Mouse (Mus musculus): ENCODE data around the gene Parva.

Parva gene

GRCm38 (mm10) chr7:112512895-112513294 is 85.6 kb downstream of the Parva start:
- no peak for DNase-seq (ENCODE audit: low spot score)

DNA sequence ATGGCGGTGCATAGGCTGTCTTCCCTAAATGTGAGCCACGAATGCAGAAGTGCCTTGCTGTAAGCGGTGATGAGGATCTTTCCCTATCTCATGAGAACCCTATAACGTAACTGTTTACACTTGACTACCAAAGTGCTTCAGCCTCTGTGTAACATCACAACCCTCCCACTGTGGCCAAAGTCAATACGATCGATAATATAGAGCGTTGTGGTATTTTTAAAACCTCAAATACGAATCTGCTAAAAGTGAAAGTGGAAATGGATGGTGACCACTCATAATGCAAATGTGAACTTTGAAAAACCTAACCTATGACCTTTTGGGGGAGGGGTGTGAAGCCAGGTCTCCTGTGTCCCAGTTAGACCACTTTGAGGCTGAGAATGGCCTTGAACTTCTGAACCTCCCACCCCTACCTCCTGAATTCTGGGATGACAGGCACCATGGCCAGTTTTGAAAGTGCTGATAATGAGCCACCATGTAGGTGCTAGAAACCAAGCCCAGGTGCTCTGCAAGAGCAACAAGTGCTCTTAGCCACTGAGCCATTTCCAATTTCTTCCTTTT is 87.4 kb downstream of the Parva start:
- no peak for DNase-seq (ENCODE audit: low spot score)

DNA sequence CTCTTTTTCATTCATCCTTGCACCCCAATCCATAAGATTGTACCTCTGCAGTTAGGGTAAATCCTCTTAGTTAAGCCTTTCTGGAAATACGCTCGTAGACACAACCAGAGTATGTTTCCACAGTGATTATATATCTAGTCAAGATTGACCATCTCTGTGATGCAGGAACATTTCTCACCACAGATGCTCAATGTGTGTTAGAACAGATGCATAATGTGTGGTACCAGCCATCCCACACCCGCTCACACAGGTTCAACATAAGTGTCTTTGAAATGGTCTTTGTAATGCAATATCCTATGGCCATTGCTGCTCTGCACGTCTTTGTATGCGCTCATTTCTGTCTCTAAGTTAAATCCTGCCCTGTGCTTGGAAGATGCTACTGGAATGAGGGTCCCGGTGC is 98.2 kb downstream of the Parva start:
- DNase-seq (ENCODE audit: low spot score), result no peak

- no peak for DNase-seq (ENCODE audit: low spot score)
These were observed 98.9 kb downstream of the Parva start for GRCm38 (mm10) chr7:112526226-112526625.

GRCm38 (mm10) chr7:112527230-112527629 is 99.9 kb downstream of the Parva start:
- DNase-seq (ENCODE audit: low spot score), result no peak

DNA sequence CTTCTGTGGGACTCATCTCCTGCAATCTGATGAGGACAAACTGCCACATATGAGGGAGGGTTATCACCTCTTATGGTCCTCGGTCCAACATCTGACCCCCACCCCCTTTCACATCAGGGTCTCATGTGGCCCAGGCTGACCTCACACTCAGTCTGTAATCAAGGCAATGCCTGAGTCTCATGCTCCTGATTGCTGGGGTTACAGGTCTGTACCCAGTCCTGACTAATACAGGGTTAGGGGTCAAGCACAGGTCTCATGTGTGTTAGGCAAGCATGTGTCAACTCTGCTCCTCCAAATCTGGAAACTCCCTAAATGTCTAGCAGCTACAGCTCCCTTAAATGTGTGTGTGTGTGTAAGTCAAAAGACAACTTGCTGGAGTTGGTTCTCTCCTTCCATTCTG is 100.8 kb downstream of the Parva start:
- DNase-seq (ENCODE audit: low spot score), result no peak

GRCm38 (mm10) chr7:112528582-112529360 is 101.5 kb downstream of the Parva start:
- no peak for DNase-seq (ENCODE audit: low spot score)

GRCm38 (mm10) chr7:112530924-112531323 is 103.6 kb downstream of the Parva start:
- no peak for DNase-seq (ENCODE audit: low spot score)

DNA sequence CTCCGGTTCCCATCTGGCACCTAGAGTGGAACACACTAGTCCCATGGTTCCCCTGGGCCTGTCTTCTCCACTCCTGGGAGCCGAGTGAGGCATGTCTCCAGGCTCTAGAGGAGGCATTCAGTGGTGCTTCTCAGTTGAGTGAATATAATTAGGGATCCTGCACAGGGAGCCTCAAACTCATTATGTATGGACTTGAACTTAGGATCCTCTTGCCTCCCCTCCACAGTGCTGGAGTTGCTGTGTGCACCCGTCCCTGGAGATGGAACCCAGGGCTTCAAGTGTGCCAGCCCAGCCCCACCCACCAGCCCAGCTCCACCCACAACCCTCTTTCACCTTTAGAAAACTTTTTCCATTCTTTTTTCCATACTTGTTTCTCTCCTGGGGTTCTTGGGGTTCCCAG is 106.8 kb downstream of the Parva start:
- DNase-seq (ENCODE audit: low spot score), result no peak

DNA sequence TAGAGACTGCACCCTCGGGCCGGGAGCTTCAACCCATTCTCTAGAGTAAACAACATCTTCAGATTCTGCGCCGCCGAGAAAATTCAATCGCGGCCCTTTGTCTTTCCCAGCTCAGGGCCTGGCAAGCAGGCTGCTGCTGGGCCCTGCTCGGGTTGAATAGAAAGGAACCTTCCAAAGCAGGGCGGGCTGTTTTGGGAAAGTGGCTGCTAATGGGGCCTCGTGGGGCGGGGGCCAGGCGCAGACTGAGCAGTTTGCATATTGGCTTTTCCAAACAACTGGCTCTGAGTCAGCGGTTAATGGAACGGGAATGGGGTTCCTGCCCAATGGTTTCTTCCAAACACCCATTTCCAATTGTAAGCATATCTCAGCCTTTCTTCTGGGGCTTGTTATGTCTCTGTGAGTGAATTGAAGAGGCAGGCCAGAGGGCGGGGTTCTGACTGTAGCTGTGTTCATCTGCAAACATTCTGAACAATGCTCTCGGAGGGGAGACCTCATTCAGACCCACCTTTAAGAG is 108.2 kb downstream of the Parva start:
- peak; percentile 65 for DNase-seq (ENCODE audit: low spot score)

DNA sequence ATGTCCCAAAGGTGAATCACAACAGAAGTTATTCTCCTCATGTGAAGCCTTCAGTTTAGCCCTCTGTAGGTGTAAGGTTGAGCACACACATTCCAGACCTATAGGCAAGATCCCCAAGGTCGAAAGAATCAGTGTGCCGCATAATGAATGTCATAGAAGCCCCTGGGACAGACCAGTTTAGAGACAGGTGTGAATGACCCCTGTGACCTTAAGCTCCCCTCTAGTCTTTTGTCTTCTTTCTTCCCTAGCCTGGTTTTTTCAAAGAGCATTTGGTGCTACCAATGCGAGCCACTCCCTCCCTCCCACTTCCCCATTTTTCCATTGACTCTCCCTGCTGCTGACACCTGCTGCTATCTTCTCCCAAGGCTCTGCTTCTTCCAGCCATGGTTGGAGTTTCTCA is 121.8 kb downstream of the Parva start:
- DNase-seq (ENCODE audit: low spot score), result no peak

- DNase-seq (ENCODE audit: low spot score), result no peak
These were observed 134.2 kb downstream of the Parva start for GRCm38 (mm10) chr7:112561504-112561903.

DNA sequence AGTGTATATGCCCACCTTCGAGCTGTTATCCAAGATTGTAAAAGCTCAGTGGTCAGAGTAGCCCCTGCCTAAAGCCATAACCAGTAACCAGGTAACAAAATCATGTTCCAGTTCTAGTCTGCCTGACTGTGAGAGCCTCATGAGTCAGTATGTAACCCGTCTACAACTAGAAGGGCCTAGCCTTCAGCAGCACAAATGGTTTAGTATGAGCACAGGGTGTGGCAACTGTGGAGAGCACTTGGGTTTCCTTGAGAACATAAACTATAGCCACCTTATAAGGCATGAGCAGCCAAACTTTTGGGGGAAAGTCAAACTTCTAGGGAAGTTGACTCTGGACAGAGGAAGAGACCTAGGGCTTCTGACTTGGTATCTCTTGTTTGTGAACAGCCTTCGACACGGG is 139.7 kb downstream of the Parva start:
- DNase-seq (ENCODE audit: low spot score), result no peak

DNA sequence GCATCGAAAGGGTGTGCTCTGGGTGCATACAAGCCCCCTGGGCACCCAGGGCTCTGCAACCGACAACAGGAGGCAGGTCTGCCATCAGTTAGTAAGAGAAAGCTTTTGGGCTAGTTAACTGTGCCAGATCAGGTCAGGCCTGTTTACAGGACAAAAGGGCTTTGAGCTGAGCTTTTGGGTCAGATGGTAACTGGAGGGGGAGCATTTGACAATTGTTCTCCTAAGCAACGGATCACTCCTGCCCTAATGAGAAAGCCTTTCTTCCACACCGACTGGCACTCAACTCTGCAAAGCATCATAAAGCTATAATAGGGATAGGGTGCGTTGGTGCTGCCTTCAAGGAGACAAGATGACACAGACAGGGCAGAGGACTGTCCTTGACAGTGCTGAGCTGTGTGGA is 141.7 kb downstream of the Parva start:
- no peak for DNase-seq (ENCODE audit: low spot score)

- no peak for DNase-seq (ENCODE audit: low spot score)
These were observed 154.3 kb downstream of the Parva start for GRCm38 (mm10) chr7:112581621-112582020.

- no peak for DNase-seq (ENCODE audit: low spot score)
These were observed 155.6 kb downstream of the Parva start for GRCm38 (mm10) chr7:112582882-112583405.

DNA sequence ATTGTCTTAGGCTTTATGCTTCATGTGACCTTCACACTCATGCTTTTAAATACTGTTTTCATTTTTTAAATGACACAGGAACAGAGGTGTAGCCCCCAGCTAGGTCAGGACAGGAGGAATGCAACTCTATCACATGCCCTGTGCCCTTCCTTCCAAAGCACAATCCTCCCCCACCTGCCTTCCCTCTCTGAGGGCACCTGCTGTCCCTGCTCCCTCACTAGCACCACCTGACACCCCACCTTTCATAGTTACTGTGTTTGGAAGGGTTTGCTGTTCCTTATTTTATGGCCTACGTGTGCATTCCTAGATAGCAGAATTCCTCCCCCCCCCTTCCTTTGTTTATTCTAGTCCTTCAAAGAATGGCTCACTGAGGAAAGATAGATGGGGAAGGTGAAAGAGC is 160.1 kb downstream of the Parva start:
- DNase-seq (ENCODE audit: low spot score), result no peak

GRCm38 (mm10) chr7:112589530-112589929 is 162.2 kb downstream of the Parva start:
- no peak for DNase-seq (ENCODE audit: low spot score)

DNA sequence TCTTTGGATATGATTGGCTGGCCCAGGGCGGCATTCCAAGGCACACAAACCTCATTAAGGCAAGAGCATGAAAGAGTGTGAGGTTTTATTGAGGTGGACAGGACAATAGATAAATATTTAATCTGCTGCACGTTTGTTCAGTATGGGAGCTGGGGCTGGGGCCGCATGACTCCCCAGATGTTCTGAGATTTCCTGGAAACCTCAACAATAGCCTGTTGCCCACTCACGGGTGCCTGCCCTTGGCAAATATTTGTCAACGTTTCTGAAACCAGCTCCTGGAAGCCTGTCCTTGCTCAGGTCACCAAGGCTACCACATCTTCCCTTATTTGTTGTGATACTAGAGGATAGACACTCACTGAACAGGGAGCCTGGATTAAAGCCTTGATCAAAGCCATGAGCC is 166.3 kb downstream of the Parva start:
- no peak for DNase-seq (ENCODE audit: low spot score)

GRCm38 (mm10) chr7:112595226-112595850 is 168.0 kb downstream of the Parva start:
- DNase-seq (ENCODE audit: low spot score), result peak; percentile 7

DNA sequence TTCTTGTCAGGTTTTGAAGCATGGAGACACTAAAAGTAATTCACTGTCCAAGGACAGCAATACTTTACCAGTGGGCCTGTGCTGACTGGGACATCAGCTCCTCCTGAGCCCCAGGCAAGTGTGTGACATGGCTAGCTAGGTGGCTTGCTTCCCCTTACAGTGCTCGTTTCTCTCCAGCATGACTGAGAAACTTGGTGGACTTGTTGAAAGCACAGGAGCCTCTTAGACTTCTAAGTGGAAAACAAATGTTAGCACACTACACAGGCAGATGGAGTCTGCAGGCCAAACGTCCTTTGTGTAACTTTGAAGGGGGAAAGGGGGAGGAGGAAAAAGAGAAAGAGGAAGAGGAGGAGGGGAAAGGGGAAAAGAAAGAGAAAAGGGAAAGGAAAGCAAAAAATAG is 172.3 kb downstream of the Parva start:
- DNase-seq (ENCODE audit: low spot score), result no peak

DNA sequence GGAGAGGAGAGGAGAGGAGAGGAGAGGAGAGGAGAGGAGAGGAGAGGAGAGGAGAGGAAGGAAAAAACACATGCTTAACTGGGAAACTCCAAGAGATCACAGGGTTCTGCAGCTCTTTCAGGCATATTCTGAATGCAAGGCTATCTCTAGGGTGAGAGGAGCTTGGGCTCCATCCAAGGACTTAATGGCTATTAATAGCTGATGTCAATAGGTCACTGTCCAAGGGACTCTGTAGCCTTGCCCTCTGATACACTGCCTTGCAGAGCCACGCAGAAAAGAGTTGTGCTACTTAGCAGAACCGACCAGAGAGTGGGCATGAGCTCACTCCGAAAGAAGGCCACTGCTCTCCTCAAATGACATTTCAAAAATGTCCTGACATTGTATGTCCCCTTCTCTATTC is 172.9 kb downstream of the Parva start:
- DNase-seq (ENCODE audit: low spot score), result no peak

- no peak for DNase-seq (ENCODE audit: low spot score)
These were observed 175.7 kb downstream of the Parva start for GRCm38 (mm10) chr7:112602966-112603365.

Measured in embryo, embryonic 10.5 days (tissue).